Mouse (Mus musculus): ENCODE measurements around the gene Rbbp4. TPM values are rescaled to one million over a fixed set of nuclear protein-coding genes. Genes with fewer than 3 reads are reported as not detected.
A peak's percentile ranks its signal among the peaks of the same experiment; 100 is the strongest.

Gene Rbbp4
- polyA plus RNA-seq, 1 experiment from 2014 or later = 214 TPM

GRCm38 (mm10) chr4:129341888-129342287, 6.7 kb upstream of the Rbbp4 start:
- no peak for ATAC-seq (ENCODE audit: low read depth)
- Histone ChIP-seq H3K27ac (ENCODE audit: low read length) (no peak overlapping the region), H3K4me3 (ENCODE audit: low read depth, low read length) (no peak overlapping the region), H3K4me2 (ENCODE audit: low read depth, low read length) (no peak overlapping the region), H3K36me3 (ENCODE audit: control insufficient read depth, insufficient read depth) (peaks cover 13% of the 10 kb centered on the region), H3K27me3 (ENCODE audit: control insufficient read depth, insufficient read depth, low read depth, low read length) (no peaks in the 10 kb centered on the region), H3K4me1 (ENCODE audit: control insufficient read depth, low read depth, low read length) (peaks cover 34% of the 10 kb centered on the region), H3K9ac (ENCODE audit: low read depth, low read length) (no peak overlapping the region), H3K9me3 (replicated peaks; ENCODE audit: control insufficient read depth, low read length) (0 out of 2 replicates have a peak, but pooled peaks cover 2% of the 10 kb centered on the region)
- 92% methylated on average over 1 of the region's 1 CpGs for WGBS (ENCODE audit: insufficient replicate concordance)

- H3K4me3 ChIP-seq (ENCODE audit: low read depth, low read length) = no peak overlapping the region
- H3K9me3 ChIP-seq (replicated peaks; ENCODE audit: control insufficient read depth, low read length) = 0 out of 2 replicates have a peak, but pooled peaks cover 2% of the 10 kb centered on the region
- peak; percentile 63 for ATAC-seq (ENCODE audit: low read depth)
- H3K27ac ChIP-seq (ENCODE audit: low read length) = peak overlapping the region; percentile 80
- WGBS (ENCODE audit: insufficient replicate concordance) = 30% methylated on average over 3 of the region's 3 CpGs
- peak overlapping the region; percentile 12 for H3K4me2 ChIP-seq (ENCODE audit: low read depth, low read length)
- peaks cover 13% of the 10 kb centered on the region for H3K36me3 ChIP-seq (ENCODE audit: control insufficient read depth, insufficient read depth)
- H3K27me3 ChIP-seq (ENCODE audit: control insufficient read depth, insufficient read depth, low read depth, low read length) = no peaks in the 10 kb centered on the region
- no peak overlapping the region for H3K9ac ChIP-seq (ENCODE audit: low read depth, low read length)
- peaks cover 37% of the 10 kb centered on the region for H3K4me1 ChIP-seq (ENCODE audit: control insufficient read depth, low read depth, low read length)
Observed at GRCm38 (mm10) chr4:129339743-129340142, 4.6 kb upstream of the Rbbp4 start.

- peak overlapping the region; percentile 95 for H3K4me2 ChIP-seq (ENCODE audit: low read depth, low read length)
- H3K4me3 ChIP-seq (ENCODE audit: low read depth, low read length) = peak overlapping the region; percentile 92
- peak overlapping the region; percentile 99 for H3K27ac ChIP-seq (ENCODE audit: low read length)
- peaks cover 59% of the 10 kb centered on the region for H3K4me1 ChIP-seq (ENCODE audit: control insufficient read depth, low read depth, low read length)
- no peaks in the 10 kb centered on the region for H3K27me3 ChIP-seq (ENCODE audit: control insufficient read depth, insufficient read depth, low read depth, low read length)
- no peaks in the 10 kb centered on the region; the same call in 1 of the 2 replicates for H3K36me3 ChIP-seq (ENCODE audit: control insufficient read depth, insufficient read depth)
- no peaks in the 10 kb centered on the region for H3K9me3 ChIP-seq (replicated peaks; ENCODE audit: control insufficient read depth, low read length)
- ATAC-seq (ENCODE audit: low read depth) = no peak
- WGBS (ENCODE audit: insufficient replicate concordance) = 41% methylated on average over 14 of the region's 14 CpGs
- peak overlapping the region; percentile 87 for H3K9ac ChIP-seq (ENCODE audit: low read depth, low read length)
Observed at GRCm38 (mm10) chr4:129336291-129336690, 1.1 kb upstream of the Rbbp4 start.

GRCm38 (mm10) chr4:129334677-129335215, 424 bp downstream of the Rbbp4 start:
- Histone ChIP-seq H3K9ac (ENCODE audit: low read depth, low read length) (peak overlapping the region; percentile 95), H3K9me3 (replicated peaks; ENCODE audit: control insufficient read depth, low read length) (no peaks in the 10 kb centered on the region), H3K36me3 (ENCODE audit: control insufficient read depth, insufficient read depth) (no peaks in the 10 kb centered on the region; the same call in 1 of the 2 replicates), H3K4me3 (ENCODE audit: low read depth, low read length) (peak overlapping the region; percentile 92), H3K27ac (ENCODE audit: low read length) (peak overlapping the region; percentile 93), H3K4me1 (ENCODE audit: control insufficient read depth, low read depth, low read length) (peaks cover 52% of the 10 kb centered on the region), H3K4me2 (ENCODE audit: low read depth, low read length) (peak overlapping the region; percentile 95), H3K27me3 (ENCODE audit: control insufficient read depth, insufficient read depth, low read depth, low read length) (no peaks in the 10 kb centered on the region)
- peak; percentile 45 for ATAC-seq (ENCODE audit: low read depth)
- WGBS (ENCODE audit: insufficient replicate concordance) = under 1% methylated on average over 62 of the region's 62 CpGs

GRCm38 (mm10) chr4:129332846-129333245, 2.3 kb downstream of the Rbbp4 start:
- WGBS (ENCODE audit: insufficient replicate concordance) = 38% methylated on average over 1 of the region's 1 CpGs
- Histone ChIP-seq H3K4me2 (ENCODE audit: low read depth, low read length) (peak overlapping the region; percentile 95), H3K27ac (ENCODE audit: low read length) (no peak overlapping the region), H3K9ac (ENCODE audit: low read depth, low read length) (no peak overlapping the region; the same call in 1 of the 2 replicates), H3K27me3 (ENCODE audit: control insufficient read depth, insufficient read depth, low read depth, low read length) (no peaks in the 10 kb centered on the region), H3K36me3 (ENCODE audit: control insufficient read depth, insufficient read depth) (peaks cover 15% of the 10 kb centered on the region), H3K4me3 (ENCODE audit: low read depth, low read length) (peak overlapping the region; percentile 92), H3K9me3 (replicated peaks; ENCODE audit: control insufficient read depth, low read length) (no peaks in the 10 kb centered on the region), H3K4me1 (ENCODE audit: control insufficient read depth, low read depth, low read length) (peaks cover 35% of the 10 kb centered on the region)
- no peak for ATAC-seq (ENCODE audit: low read depth)

GRCm38 (mm10) chr4:129326191-129326590, 9.0 kb downstream of the Rbbp4 start:
- ATAC-seq (ENCODE audit: low read depth) = no peak
- Histone ChIP-seq H3K4me2 (ENCODE audit: low read depth, low read length) (no peak overlapping the region), H3K9ac (ENCODE audit: low read depth, low read length) (no peak overlapping the region), H3K36me3 (ENCODE audit: control insufficient read depth, insufficient read depth) (peaks cover 41% of the 10 kb centered on the region), H3K4me3 (ENCODE audit: low read depth, low read length) (no peak overlapping the region), H3K27ac (ENCODE audit: low read length) (no peak overlapping the region), H3K4me1 (ENCODE audit: control insufficient read depth, low read depth, low read length) (peaks cover 3% of the 10 kb centered on the region; the same call in 1 of the 2 replicates), H3K9me3 (replicated peaks; ENCODE audit: control insufficient read depth, low read length) (no peaks in the 10 kb centered on the region), H3K27me3 (ENCODE audit: control insufficient read depth, insufficient read depth, low read depth, low read length) (no peaks in the 10 kb centered on the region)
- WGBS (ENCODE audit: insufficient replicate concordance) = 57% methylated on average over 1 of the region's 1 CpGs

- 71% methylated on average over 1 of the region's 1 CpGs for whole genome bisulfite sequencing (ENCODE audit: insufficient replicate concordance)
- Histone ChIP-seq H3K36me3 (ENCODE audit: control insufficient read depth, insufficient read depth) (peaks cover 53% of the 10 kb centered on the region), H3K27ac (ENCODE audit: low read length) (no peak overlapping the region)
Observed at GRCm38 (mm10) chr4:129324756-129325155, 10.4 kb downstream of the Rbbp4 start.

GRCm38 (mm10) chr4:129323491-129323890, 11.7 kb downstream of the Rbbp4 start:
- no peaks in the 10 kb centered on the region for H3K27me3 ChIP-seq (ENCODE audit: control insufficient read depth, insufficient read depth, low read depth, low read length)
- H3K4me3 ChIP-seq (ENCODE audit: low read depth, low read length) = no peak overlapping the region
- H3K4me1 ChIP-seq (ENCODE audit: control insufficient read depth, low read depth, low read length) = 0 out of 2 replicates have a peak, but pooled peaks cover 3% of the 10 kb centered on the region
- H3K36me3 ChIP-seq (ENCODE audit: control insufficient read depth, insufficient read depth) = peaks cover 53% of the 10 kb centered on the region
- H3K9ac ChIP-seq (ENCODE audit: low read depth, low read length) = no peak overlapping the region
- no peak for ATAC-seq (ENCODE audit: low read depth)
- H3K27ac ChIP-seq (ENCODE audit: low read length) = no peak overlapping the region
- WGBS (ENCODE audit: insufficient replicate concordance) = 76% methylated on average over 1 of the region's 1 CpGs
- H3K9me3 ChIP-seq (replicated peaks; ENCODE audit: control insufficient read depth, low read length) = no peaks in the 10 kb centered on the region
- no peak overlapping the region for H3K4me2 ChIP-seq (ENCODE audit: low read depth, low read length)

More at GRCm38 (mm10) chr4:129324756-129325155, 10.4 kb downstream of the Rbbp4 start:
- Histone ChIP-seq H3K27me3 (ENCODE audit: control insufficient read depth, insufficient read depth, low read depth, low read length) (no peaks in the 10 kb centered on the region), H3K9ac (ENCODE audit: low read depth, low read length) (no peak overlapping the region), H3K4me3 (ENCODE audit: low read depth, low read length) (no peak overlapping the region), H3K9me3 (replicated peaks; ENCODE audit: control insufficient read depth, low read length) (no peaks in the 10 kb centered on the region), H3K4me1 (ENCODE audit: control insufficient read depth, low read depth, low read length) (0 out of 2 replicates have a peak, but pooled peaks cover 3% of the 10 kb centered on the region), H3K4me2 (ENCODE audit: low read depth, low read length) (no peak overlapping the region)
- no peak for ATAC-seq (ENCODE audit: low read depth)

- no peak overlapping the region for H3K4me3 ChIP-seq (ENCODE audit: low read depth, low read length)
- H3K36me3 ChIP-seq (ENCODE audit: control insufficient read depth, insufficient read depth) = peaks cover 51% of the 10 kb centered on the region
- WGBS (ENCODE audit: insufficient replicate concordance) = 94% methylated on average over 5 of the region's 5 CpGs
- H3K27ac ChIP-seq (ENCODE audit: low read length) = no peak overlapping the region
- H3K4me1 ChIP-seq (ENCODE audit: control insufficient read depth, low read depth, low read length) = 0 out of 2 replicates have a peak, but pooled peaks cover 3% of the 10 kb centered on the region
- no peak for ATAC-seq (ENCODE audit: low read depth)
- no peak overlapping the region for H3K9ac ChIP-seq (ENCODE audit: low read depth, low read length)
- H3K27me3 ChIP-seq (ENCODE audit: control insufficient read depth, insufficient read depth, low read depth, low read length) = no peaks in the 10 kb centered on the region
- H3K4me2 ChIP-seq (ENCODE audit: low read depth, low read length) = no peak overlapping the region
- H3K9me3 ChIP-seq (replicated peaks; ENCODE audit: control insufficient read depth, low read length) = no peaks in the 10 kb centered on the region
Observed at GRCm38 (mm10) chr4:129322042-129322441, 13.1 kb downstream of the Rbbp4 start.
